Mouse (Mus musculus): ENCODE measurements around the gene Rpl34.

- TF ChIP-seq POLR2A (IDR thresholded peaks at IDR 0.05; ENCODE audit: borderline replicate concordance, extremely low read depth, low read depth, low read length): no peak
- TF ChIP-seq CTCF (IDR thresholded peaks at IDR 0.05; ENCODE audit: insufficient read depth, low read length): peak; percentile 12; the same call in 1 of the 2 replicates
These were observed 15.2 kb downstream of the Rpl34 start for GRCm38 (mm10) chr3:130714775-130715568.
